Mouse (Mus musculus) embryo, embryonic 11.5 days (tissue): ENCODE measurements around the gene 1700113H08Rik.
A peak's percentile ranks its signal among the peaks of the same experiment; 100 is the strongest.

Source experiments
- DNase-seq: peaks from one replicate; pipeline ENCODE4 v3.0.0-alpha.2; 2012; ENCODE audit warnings: low read depth, low spot score

The 1700113H08Rik gene

GRCm38 (mm10) chr10:87059447-87059846 is 1.6 kb downstream of the 1700113H08Rik start:
- DNase-seq, result no peak

GRCm38 (mm10) chr10:87084236-87084635 is 26.4 kb downstream of the 1700113H08Rik start:
- DNase-seq, result no peak

- no peak for DNase-seq
Observed at GRCm38 (mm10) chr10:87087646-87088045, 29.8 kb downstream of the 1700113H08Rik start.

GRCm38 (mm10) chr10:87094249-87094648 is 36.4 kb downstream of the 1700113H08Rik start:
- DNase-seq, result no peak

GRCm38 (mm10) chr10:87098722-87099121 is 40.9 kb downstream of the 1700113H08Rik start:
- no peak for DNase-seq

- DNase-seq, result no peak
Observed at GRCm38 (mm10) chr10:87100668-87101067, 42.8 kb downstream of the 1700113H08Rik start.

GRCm38 (mm10) chr10:87101265-87101950 is 43.6 kb downstream of the 1700113H08Rik start:
- peak; percentile 46 for DNase-seq

- no peak for DNase-seq
Observed at GRCm38 (mm10) chr10:87101951-87102320, 44.1 kb downstream of the 1700113H08Rik start.

- no peak for DNase-seq
Observed at GRCm38 (mm10) chr10:87102455-87102854, 44.6 kb downstream of the 1700113H08Rik start.

- no peak for DNase-seq
Observed at GRCm38 (mm10) chr10:87103286-87103685, 45.4 kb downstream of the 1700113H08Rik start.

- DNase-seq, result no peak
Observed at GRCm38 (mm10) chr10:87107565-87108297, 49.9 kb downstream of the 1700113H08Rik start.

GRCm38 (mm10) chr10:87108333-87108732 is 50.5 kb downstream of the 1700113H08Rik start:
- no peak for DNase-seq

- no peak for DNase-seq
Observed at GRCm38 (mm10) chr10:87109038-87109771, 51.4 kb downstream of the 1700113H08Rik start.

GRCm38 (mm10) chr10:87110909-87111308 is 53.1 kb downstream of the 1700113H08Rik start:
- no peak for DNase-seq

- no peak for DNase-seq
Observed at GRCm38 (mm10) chr10:87125094-87125493, 67.2 kb downstream of the 1700113H08Rik start.

GRCm38 (mm10) chr10:87126186-87126824 is 68.5 kb downstream of the 1700113H08Rik start:
- DNase-seq, result no peak

GRCm38 (mm10) chr10:87151050-87151449 is 93.2 kb downstream of the 1700113H08Rik start:
- DNase-seq, result no peak

- DNase-seq, result no peak
Observed at GRCm38 (mm10) chr10:87153731-87154505, 96.1 kb downstream of the 1700113H08Rik start.

- no peak for DNase-seq
Observed at GRCm38 (mm10) chr10:87159781-87160180, 101.9 kb downstream of the 1700113H08Rik start.

GRCm38 (mm10) chr10:87196123-87196756 is 138.4 kb downstream of the 1700113H08Rik start:
- DNase-seq, result no peak

- DNase-seq, result no peak
Observed at GRCm38 (mm10) chr10:87198720-87199119, 140.9 kb downstream of the 1700113H08Rik start.
